Mouse (Mus musculus): ENCODE results near the gene Ddx49. TPM values are rescaled to one million over a fixed set of nuclear protein-coding genes. Genes with fewer than 3 reads are reported as not detected.

The Ddx49 gene
- polyA plus RNA-seq, 1 experiment from 2014 or later: 57.2 TPM

GRCm38 (mm10) chr8:70313399-70313798 lies 11.1 kb upstream of the Ddx49 start:
- no peak overlapping the region for H3K27ac ChIP-seq
- peaks cover 26% of the 10 kb centered on the region for H3K27me3 ChIP-seq (ENCODE audit: poor library complexity, severe bottlenecking)
- H3K4me1 ChIP-seq: peaks cover 39% of the 10 kb centered on the region
- H3K36me3 ChIP-seq (replicated peaks): peaks cover 55% of the 10 kb centered on the region
- DNase-seq (ENCODE audit: extremely low spot score, low spot score): no peak
- 88% methylated on average over 2 of the region's 2 CpGs for WGBS
- H3K9me3 ChIP-seq: no peaks in the 10 kb centered on the region
- H3K4me3 ChIP-seq: no peak overlapping the region

GRCm38 (mm10) chr8:70309311-70309710 lies 7.0 kb upstream of the Ddx49 start:
- Histone ChIP-seq H3K27ac (no peak overlapping the region), H3K4me1 (no peaks in the 10 kb centered on the region), H3K27me3 (ENCODE audit: poor library complexity, severe bottlenecking) (peaks cover 8% of the 10 kb centered on the region; the same call in 1 of the 2 replicates), H3K4me3 (no peak overlapping the region), H3K9me3 (no peaks in the 10 kb centered on the region), H3K36me3 (replicated peaks) (peaks cover 94% of the 10 kb centered on the region)
- WGBS: 38% methylated on average over 2 of the region's 2 CpGs
- no peak for DNase-seq (ENCODE audit: extremely low spot score, low spot score)

- WGBS: 5% methylated on average over 16 of the region's 16 CpGs
- peak overlapping the region; percentile 88 for H3K27ac ChIP-seq
Measured at GRCm38 (mm10) chr8:70302901-70303300, 612 bp upstream of the Ddx49 start.

GRCm38 (mm10) chr8:70300881-70301280 lies 1.4 kb downstream of the Ddx49 start:
- no peak for DNase-seq (ENCODE audit: extremely low spot score, low spot score)
- Histone ChIP-seq H3K27me3 (ENCODE audit: poor library complexity, severe bottlenecking) (no peaks in the 10 kb centered on the region), H3K36me3 (replicated peaks) (peaks cover 67% of the 10 kb centered on the region), H3K9me3 (no peaks in the 10 kb centered on the region), H3K4me3 (peak overlapping the region; percentile 92), H3K4me1 (peaks cover 24% of the 10 kb centered on the region), H3K27ac (no peak overlapping the region)
- 88% methylated on average over 3 of the region's 3 CpGs for WGBS

More at GRCm38 (mm10) chr8:70302901-70303300, 612 bp upstream of the Ddx49 start:
- H3K4me3 ChIP-seq: peak overlapping the region; percentile 92
- no peaks in the 10 kb centered on the region for H3K27me3 ChIP-seq (ENCODE audit: poor library complexity, severe bottlenecking)
- peaks cover 67% of the 10 kb centered on the region for H3K36me3 ChIP-seq (replicated peaks)
- peaks cover 24% of the 10 kb centered on the region for H3K4me1 ChIP-seq
- DNase-seq (ENCODE audit: extremely low spot score, low spot score): no peak
- H3K9me3 ChIP-seq: no peaks in the 10 kb centered on the region

DNA sequence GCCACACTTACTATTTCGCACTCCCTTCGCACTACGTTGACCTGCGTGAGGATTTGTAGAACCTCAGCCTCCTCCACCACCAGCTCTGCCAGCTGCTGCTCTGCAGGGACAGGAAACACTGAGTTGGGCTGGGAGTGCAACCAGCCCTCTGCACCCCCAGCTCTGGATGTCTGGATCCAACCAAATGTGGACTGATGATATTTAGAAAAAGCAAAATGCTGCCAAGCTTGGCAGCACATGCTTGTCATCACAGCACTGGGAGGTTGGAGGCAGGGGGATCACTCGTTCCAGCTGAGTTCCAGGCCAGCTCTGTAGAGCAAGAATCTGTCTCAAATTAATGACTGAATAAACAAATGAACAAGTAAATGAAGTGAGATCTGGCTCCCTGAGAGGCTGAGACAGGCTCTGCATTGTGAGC lies 8.3 kb downstream of the Ddx49 start:
- no peak for DNase-seq (ENCODE audit: extremely low spot score, low spot score)
- Histone ChIP-seq H3K4me3 (no peak overlapping the region), H3K9me3 (no peaks in the 10 kb centered on the region), H3K4me1 (no peaks in the 10 kb centered on the region; the same call in 1 of the 2 replicates), H3K27ac (no peak overlapping the region), H3K27me3 (ENCODE audit: poor library complexity, severe bottlenecking) (no peaks in the 10 kb centered on the region), H3K36me3 (replicated peaks) (peaks cover 98% of the 10 kb centered on the region)
- 78% methylated on average over 5 of the region's 5 CpGs for WGBS

GRCm38 (mm10) chr8:70286737-70287136 lies 15.6 kb downstream of the Ddx49 start:
- H3K36me3 ChIP-seq (replicated peaks): peaks cover 75% of the 10 kb centered on the region
- H3K4me1 ChIP-seq: peaks cover 32% of the 10 kb centered on the region
- H3K4me3 ChIP-seq: no peak overlapping the region
- no peaks in the 10 kb centered on the region for H3K27me3 ChIP-seq (ENCODE audit: poor library complexity, severe bottlenecking)
- H3K27ac ChIP-seq: no peak overlapping the region
- 91% methylated on average over 8 of the region's 8 CpGs for WGBS
- DNase-seq (ENCODE audit: extremely low spot score, low spot score): no peak
- H3K9me3 ChIP-seq: peaks cover 18% of the 10 kb centered on the region

DNA sequence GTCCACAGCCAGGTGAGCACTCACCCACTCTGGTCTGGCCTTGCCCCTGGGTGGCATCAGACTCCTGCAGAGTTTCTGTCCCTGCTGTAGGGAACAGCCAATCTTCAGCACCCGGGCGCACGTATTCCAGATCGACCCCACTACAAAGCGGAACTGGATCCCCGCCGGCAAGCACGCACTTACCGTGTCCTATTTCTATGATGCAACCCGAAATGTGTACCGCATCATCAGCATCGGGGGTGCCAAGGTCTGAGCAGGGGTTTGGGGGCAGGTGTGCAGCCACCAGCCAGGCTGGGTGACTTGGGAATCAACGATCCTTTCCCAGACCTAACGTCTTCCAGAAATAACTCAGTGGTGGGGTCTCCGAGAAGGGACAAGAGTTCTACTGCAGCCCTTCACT lies 17.0 kb downstream of the Ddx49 start:
- no peak overlapping the region for H3K27ac ChIP-seq
- no peaks in the 10 kb centered on the region for H3K27me3 ChIP-seq (ENCODE audit: poor library complexity, severe bottlenecking)
- peaks cover 45% of the 10 kb centered on the region for H3K4me1 ChIP-seq
- H3K4me3 ChIP-seq: peak overlapping the region; percentile 0; the same call in 1 of the 2 replicates
- H3K36me3 ChIP-seq (replicated peaks): peaks cover 61% of the 10 kb centered on the region
- DNase-seq (ENCODE audit: extremely low spot score, low spot score): no peak
- WGBS: 96% methylated on average over 15 of the region's 15 CpGs
- H3K9me3 ChIP-seq: peaks cover 18% of the 10 kb centered on the region

DNA sequence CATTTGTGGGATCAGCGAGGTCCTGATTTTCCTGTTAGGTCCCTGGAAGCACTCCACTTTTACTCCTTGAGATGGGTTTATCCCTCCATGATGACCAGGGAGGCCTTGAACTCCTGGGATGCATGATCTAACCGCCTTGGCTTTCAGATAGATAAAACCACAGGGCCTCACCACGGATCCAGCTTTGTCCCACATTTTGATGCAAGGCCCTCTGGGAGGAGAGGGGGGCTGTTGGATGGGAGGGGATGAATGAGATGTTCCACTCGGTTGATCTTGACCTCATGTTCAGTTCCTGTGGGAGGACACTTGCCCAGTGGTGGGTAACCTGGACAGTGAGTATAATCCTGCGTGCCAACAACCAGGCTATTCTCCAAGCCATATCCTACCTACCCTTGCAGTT lies 17.9 kb downstream of the Ddx49 start:
- 87% methylated on average over 5 of the region's 5 CpGs for WGBS
- no peak for DNase-seq (ENCODE audit: extremely low spot score, low spot score)
- H3K4me1 ChIP-seq: peaks cover 47% of the 10 kb centered on the region
- no peaks in the 10 kb centered on the region for H3K27me3 ChIP-seq (ENCODE audit: poor library complexity, severe bottlenecking)
- peaks cover 18% of the 10 kb centered on the region for H3K9me3 ChIP-seq
- H3K27ac ChIP-seq: no peak overlapping the region
- peaks cover 52% of the 10 kb centered on the region for H3K36me3 ChIP-seq (replicated peaks)
- peak overlapping the region; percentile 97 for H3K4me3 ChIP-seq

DNA sequence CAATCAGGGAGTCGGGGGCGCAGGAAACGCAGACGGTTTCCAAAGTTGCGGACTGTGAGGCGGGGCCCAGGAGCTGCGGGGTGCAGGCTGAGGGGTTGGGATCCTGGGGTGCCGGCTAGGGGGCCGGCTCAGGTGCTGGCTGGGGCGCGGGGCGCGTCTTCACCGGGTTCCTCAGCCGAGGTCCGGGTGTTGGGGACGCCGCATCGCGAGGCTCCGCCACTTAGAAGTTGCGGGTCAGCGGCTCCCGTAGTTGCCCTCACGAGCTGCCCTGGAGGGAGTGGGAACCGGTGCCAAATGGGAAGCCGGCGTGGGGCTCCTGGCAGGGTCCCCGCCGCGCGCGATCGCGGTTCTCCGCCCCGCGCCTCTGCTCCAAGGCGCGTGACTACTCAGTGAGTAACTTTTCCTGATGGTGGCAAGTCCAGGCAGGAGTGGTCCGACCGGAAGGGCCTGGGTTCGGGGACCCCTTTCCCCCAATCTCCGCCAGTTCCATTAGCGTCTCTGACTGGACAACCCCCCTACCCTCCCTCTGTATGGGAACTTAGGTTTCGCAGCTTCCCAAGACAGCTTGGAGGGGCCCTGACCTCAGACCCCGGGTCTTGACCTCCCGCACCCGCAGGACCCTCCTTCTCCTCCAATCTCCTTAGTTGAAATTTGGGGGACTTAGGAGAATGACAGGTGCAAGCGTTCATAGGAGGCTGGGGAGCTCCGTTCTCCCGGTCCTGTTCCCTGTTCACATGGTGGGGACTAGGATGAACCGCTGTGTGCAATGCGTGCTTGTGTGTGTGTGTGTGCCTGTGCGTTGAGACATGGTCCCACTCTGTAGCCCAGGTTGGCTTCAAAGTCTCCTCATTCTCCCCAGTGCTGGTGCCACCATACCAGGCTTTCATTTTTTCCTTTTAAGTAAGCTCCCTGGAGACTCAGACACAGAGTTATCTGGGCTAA lies 18.9 kb downstream of the Ddx49 start:
- whole genome bisulfite sequencing: 1% methylated on average over 55 of the region's 55 CpGs
- Histone ChIP-seq H3K27me3 (ENCODE audit: poor library complexity, severe bottlenecking) (no peaks in the 10 kb centered on the region), H3K36me3 (replicated peaks) (peaks cover 42% of the 10 kb centered on the region), H3K4me3 (peak overlapping the region; percentile 97), H3K27ac (peak overlapping the region; percentile 99), H3K9me3 (peaks cover 18% of the 10 kb centered on the region), H3K4me1 (peaks cover 52% of the 10 kb centered on the region)
- no peak for DNase-seq (ENCODE audit: extremely low spot score, low spot score)

DNA sequence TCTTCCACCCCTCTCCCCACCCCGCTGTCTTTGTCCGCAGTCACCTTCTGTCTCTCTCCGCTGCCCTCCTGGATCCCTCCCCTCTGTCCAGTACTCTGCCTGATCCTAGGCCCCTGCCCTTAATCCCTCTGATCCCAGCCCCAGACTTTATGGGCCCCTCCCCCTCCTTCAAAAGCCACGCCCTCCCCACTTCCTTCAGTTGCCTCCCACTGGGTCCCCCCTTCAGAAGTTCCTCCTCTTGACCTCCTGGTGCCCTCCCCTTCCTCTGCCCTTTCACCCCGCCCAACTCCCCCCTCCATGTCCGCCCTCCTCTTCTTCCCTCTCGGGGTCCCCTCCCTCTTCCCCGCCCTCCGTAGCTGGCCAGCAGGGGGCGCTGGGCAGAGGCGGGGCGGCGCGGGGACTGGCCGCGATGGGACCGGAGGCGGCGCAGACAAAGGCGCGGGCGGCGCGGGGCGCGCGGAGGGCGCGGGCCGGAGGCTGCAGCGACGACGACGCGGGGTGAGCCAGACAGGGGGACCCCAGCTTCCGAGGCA lies 19.6 kb downstream of the Ddx49 start, which contains the start of gene Homer3:
Homer3 (plus strand) TSS at position 225 of the 533 bp plus-strand sequence.
- Histone ChIP-seq H3K27ac (peak within 1 kb of the TSS; percentile 99), H3K4me1 (peaks cover 56% of the 10 kb centered on the region), H3K4me3 (peak within 1 kb of the TSS; percentile 97), H3K36me3 (replicated peaks) (peaks cover 34% of the 10 kb centered on the region), H3K9me3 (peaks cover 18% of the 10 kb centered on the region), H3K27me3 (ENCODE audit: poor library complexity, severe bottlenecking) (no peaks in the 10 kb centered on the region)
- peak; percentile 93 for DNase-seq (ENCODE audit: extremely low spot score, low spot score)
- WGBS: under 1% methylated on average over 36 of the region's 36 CpGs

DNA sequence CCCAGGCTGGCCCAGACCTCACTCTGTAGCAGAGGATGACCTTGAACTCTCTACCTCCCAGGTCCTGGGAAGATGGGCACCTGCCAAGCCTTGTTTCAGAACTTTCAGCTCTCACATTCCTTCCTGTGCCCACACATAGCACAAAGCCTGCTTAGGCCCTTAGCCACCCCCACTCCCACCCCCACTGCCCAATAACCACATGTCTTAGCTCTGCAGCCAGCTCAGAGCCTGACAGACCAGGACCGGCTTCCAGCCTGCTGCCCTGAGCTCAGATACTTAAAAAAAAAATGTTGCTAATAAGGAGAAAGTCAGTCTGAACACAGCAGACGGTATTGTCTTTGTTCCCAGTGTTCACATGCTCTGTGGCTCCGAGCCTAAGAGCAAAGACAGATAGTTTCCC lies 21.3 kb downstream of the Ddx49 start:
- Histone ChIP-seq H3K9me3 (peaks cover 7% of the 10 kb centered on the region), H3K27ac (peak overlapping the region; percentile 63), H3K27me3 (ENCODE audit: poor library complexity, severe bottlenecking) (no peaks in the 10 kb centered on the region), H3K4me3 (no peak overlapping the region), H3K36me3 (replicated peaks) (peaks cover 18% of the 10 kb centered on the region), H3K4me1 (peaks cover 56% of the 10 kb centered on the region)
- no peak for DNase-seq (ENCODE audit: extremely low spot score, low spot score)
- WGBS: 48% methylated on average over 3 of the region's 3 CpGs

DNA sequence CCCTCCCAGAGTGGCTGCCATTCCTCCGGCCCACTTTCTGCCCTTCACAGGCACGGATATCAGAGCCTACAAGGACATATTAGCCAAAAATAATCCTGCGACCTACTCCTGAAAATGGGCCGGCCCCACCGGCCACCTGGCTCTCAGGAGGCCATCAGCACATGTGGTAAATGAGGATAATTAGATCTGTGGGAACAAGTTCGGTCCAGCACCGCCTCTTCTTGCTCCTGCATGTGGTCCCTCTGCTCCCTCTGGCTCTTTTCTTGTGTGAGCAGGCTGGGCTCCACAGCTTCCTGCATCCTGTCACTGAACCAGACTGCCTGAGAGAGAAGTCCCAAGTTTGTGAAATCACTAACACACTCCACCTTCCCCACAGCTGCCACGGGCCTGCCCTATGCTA lies 23.0 kb downstream of the Ddx49 start:
- H3K27ac ChIP-seq: 0 out of 2 replicates have a peak overlapping the region, but pooled peaks have one; percentile 17

DNA sequence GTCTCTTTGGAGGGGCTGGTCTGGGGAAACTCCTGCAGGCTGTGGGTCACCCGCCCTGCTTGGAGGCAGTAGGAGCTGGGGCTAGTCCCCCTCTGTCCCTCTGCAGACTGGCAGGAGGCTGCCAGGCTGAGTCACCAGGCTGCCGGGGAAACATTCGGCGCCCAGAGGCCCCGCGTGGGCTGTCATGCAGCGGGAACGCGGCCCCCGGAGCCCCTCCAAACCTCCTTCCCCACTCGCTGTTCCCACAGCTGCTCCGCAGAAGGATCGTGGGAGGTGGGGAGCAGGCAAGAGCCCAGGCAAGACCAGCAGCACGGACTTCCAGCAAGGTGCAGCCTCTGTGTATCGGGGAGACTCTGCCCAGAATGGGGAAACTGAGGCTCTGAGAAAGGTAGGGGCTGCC lies 24.1 kb downstream of the Ddx49 start:
- Histone ChIP-seq H3K4me1 (peaks cover 39% of the 10 kb centered on the region), H3K36me3 (replicated peaks) (no peaks in the 10 kb centered on the region), H3K4me3 (0 out of 2 replicates have a peak overlapping the region, but pooled peaks have one; percentile 10), H3K27ac (peak overlapping the region; percentile 72), H3K27me3 (ENCODE audit: poor library complexity, severe bottlenecking) (no peaks in the 10 kb centered on the region), H3K9me3 (no peaks in the 10 kb centered on the region)
- no peak for DNase-seq (ENCODE audit: extremely low spot score, low spot score)
- whole genome bisulfite sequencing: 74% methylated on average over 15 of the region's 15 CpGs

More for the DNA sequence above, 23.0 kb downstream of the Ddx49 start:
- Histone ChIP-seq H3K9me3 (no peaks in the 10 kb centered on the region), H3K27me3 (ENCODE audit: poor library complexity, severe bottlenecking) (no peaks in the 10 kb centered on the region), H3K36me3 (replicated peaks) (peaks cover under 1% of the 10 kb centered on the region; the same call in 1 of the 2 replicates), H3K4me3 (no peak overlapping the region), H3K4me1 (peaks cover 50% of the 10 kb centered on the region)
- WGBS: 72% methylated on average over 8 of the region's 8 CpGs
- no peak for DNase-seq (ENCODE audit: extremely low spot score, low spot score)
